Mouse (Mus musculus) bone marrow, adult 2 months (tissue): ENCODE results near the gene Bicd2. TPM values are rescaled to one million over a fixed set of nuclear protein-coding genes. Genes with fewer than 3 reads are reported as not detected.

Source experiments
- H3K27ac ChIP-seq: fragments of 200-500 bp; 2 replicates; pipeline ENCODE4 v1.5.1; 2012; ENCODE audit warnings: low read depth, mild to moderate bottlenecking, control low read depth, inconsistent platforms, low read length; ENCODE audit not compliant: control insufficient read depth, poor library complexity, insufficient read depth
- H3K4me1 ChIP-seq: fragments of 200-500 bp; 2 replicates; pipeline ENCODE4 v1.6.1; 2011; ENCODE audit warnings: low read length; ENCODE audit not compliant: control insufficient read depth, insufficient read depth
- H3K4me3 ChIP-seq: fragments of 200-500 bp; replicated peaks from 2 replicates; pipeline ENCODE3; 2011; ENCODE audit warnings: mild to moderate bottlenecking, low read depth, low read length, control low read depth; ENCODE audit not compliant: control insufficient read depth
- CTCF ChIP-seq: fragments of 200-500 bp; IDR thresholded peaks from 2 replicates; pipeline ENCODE4 v1.5.1; 2011; ENCODE audit warnings: low read length, control low read depth; ENCODE audit not compliant: control insufficient read depth, insufficient read depth
- POLR2A ChIP-seq: fragments of 200-500 bp; IDR thresholded peaks from 2 replicates; pipeline ENCODE4 v1.6.1; 2011; ENCODE audit warnings: low read depth, mild to moderate bottlenecking, control low read depth, low read length, borderline replicate concordance; ENCODE audit not compliant: control insufficient read depth
- WGBS: fragments of 180-500 bp; shearing (Covaris S2); methylation state at CpG from one replicate; pipeline ENCODE4 v1.1.7; 2018; 5-methylcytosine and 5-hydroxymethylcytosine counted together
- polyA plus RNA-seq: library from polyadenylated mRNA; stranded (reverse); fragments of >200 nt; gene quantifications from 2 replicates; pipeline ENCODE4 v1.2.4, GENCODE M21; 2011; ENCODE audit warnings: low replicate concordance; ENCODE audit not compliant: missing spikeins, insufficient read depth, insufficient read length

Bicd2 gene
- polyA plus RNA-seq, 1 experiment = 23.2 TPM

DNA sequence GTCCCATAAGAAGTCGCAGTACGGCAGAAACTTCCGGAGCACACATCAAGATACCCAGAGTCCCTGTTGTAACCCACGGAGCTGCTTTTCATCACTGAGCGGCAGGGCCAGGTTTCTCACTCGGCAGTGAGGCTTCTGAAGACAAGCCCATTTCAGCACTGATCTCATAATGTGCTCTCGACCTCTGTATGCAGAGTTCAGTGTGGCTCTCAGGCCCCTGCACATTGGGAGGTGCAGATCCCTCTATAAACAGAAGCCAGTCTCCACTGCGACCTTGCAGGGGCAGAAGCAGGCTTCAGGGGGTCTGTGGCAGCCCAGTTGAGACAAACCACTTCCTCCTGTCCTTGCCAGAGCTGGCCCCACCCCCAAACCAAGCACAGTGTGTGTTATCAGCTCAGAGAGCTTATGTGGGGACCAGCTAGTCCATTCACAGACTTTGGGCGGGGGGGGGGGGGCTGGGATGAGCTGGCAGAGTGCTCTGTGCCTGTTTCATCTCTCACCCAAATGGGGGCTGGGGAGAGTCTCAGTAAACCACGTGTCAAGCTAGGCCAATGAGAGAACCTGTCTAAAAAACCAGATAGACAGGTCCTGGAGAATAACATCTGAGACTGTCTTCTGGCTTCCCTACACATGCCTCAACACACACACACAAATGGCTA is 33.9 kb upstream of the Bicd2 start:
- Histone ChIP-seq H3K4me3 (peak overlapping the region; percentile 93), H3K27ac (peak overlapping the region; percentile 96), H3K4me1 (peaks cover 16% of the 10 kb centered on the region)
- no peak for TF ChIP-seq POLR2A
- no peak for TF ChIP-seq CTCF
- 1% methylated on average over 10 of the region's 10 CpGs for WGBS

DNA sequence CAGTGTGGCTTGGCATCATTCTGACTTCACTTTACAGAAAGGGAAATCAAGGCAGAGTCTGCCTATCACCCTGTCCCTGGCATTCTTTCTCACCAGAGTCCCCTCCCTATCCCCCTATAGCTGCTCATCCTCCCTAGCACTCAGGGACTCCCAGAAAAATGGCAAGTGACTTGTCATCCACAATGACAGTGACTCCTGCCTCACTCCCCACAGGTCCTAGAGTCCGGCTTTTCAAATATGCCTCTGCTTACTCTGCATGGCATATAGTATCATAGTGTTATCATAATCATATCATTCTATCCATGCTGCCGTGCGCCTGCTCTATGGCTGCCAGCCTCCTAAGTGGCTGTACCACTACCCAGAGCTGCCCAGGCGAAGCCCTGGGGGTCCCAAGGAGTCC is 33.2 kb upstream of the Bicd2 start:
- H3K27ac ChIP-seq = peak overlapping the region; percentile 96
- H3K4me1 ChIP-seq = peaks cover 14% of the 10 kb centered on the region
- WGBS = 36% methylated on average over 4 of the region's 4 CpGs
- peak overlapping the region; percentile 93 for H3K4me3 ChIP-seq
- no peak for TF ChIP-seq POLR2A
- TF ChIP-seq CTCF = no peak

DNA sequence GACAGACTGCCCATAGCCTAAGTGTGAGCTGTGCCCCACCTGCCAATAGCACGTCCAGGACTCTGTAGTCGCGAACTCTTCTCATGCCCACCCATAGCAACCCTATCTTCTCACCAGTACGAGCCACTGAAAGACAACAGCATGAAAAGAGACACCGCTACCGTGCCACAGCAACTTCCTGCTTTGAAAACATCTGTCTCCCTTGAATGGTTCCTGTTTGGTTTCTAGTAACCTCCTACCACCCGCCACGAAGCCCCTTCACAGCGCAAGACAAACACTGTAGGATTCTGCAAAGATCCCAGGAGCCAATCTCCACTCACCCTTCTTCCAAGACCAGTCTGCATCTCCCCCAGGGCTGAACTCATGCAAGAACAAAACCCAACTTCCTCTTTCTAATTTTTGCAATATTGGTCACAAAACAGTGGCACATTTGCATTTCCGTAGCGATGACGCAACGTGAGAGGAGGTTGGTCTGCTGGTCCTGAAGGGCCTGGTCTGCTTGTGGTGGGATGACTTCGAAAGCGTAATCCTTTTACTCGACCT is 32.5 kb upstream of the Bicd2 start:
- H3K4me1 ChIP-seq = peaks cover 12% of the 10 kb centered on the region
- TF ChIP-seq CTCF (no peak), POLR2A (no peak)
- under 1% methylated on average over 16 of the region's 16 CpGs for whole genome bisulfite sequencing

DNA sequence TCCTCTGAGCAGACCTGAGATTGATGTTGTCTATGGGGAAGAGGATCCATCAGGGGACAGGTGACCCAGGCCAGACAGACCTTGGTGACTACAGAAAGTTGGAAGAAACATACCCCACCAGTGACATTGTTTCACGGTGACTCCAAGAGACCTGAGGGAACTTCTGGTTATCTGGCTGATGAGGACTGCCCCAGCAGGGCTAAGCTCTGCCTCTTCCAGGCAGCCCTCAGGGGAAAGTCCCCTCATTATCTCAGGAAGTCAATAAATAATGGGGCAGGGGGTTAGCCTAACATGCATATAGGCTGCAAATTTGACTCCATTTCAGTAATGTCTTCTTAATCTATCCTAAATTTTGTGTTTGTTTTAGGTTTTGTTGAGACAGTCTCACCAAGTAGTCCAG is 31.9 kb upstream of the Bicd2 start:
- H3K4me1 ChIP-seq = peaks cover 10% of the 10 kb centered on the region
- 0 out of 2 replicates have a peak, but pooled peaks have one; percentile 27 for TF ChIP-seq POLR2A
- no peak for TF ChIP-seq CTCF
- 12% methylated on average over 1 of the region's 1 CpGs for WGBS
- peak overlapping the region; percentile 96 for H3K27ac ChIP-seq
- H3K4me3 ChIP-seq = peak overlapping the region; percentile 93

More for the DNA sequence above, 32.5 kb upstream of the Bicd2 start:
- Histone ChIP-seq H3K4me3 (peak overlapping the region; percentile 93), H3K27ac (peak overlapping the region; percentile 96)

DNA sequence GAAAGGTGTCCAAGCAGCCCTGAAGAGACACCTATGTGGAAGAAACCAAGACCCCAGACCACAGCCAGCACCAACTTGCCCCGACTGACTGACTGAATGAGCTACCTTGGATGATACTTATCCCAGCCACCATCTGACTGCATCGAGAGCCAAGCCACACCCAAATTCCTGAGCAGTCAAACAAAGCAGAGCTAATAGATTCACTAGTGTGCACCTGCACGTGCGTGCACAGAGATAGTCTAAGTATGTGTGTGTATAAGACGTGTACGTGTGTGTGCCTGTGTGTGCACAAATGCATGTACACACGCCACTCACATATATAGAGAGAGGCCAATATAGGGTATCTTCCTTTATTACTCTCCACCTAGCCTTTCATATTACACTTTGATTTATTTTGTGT is 29.7 kb upstream of the Bicd2 start:
- TF ChIP-seq POLR2A (no peak), CTCF (no peak)
- Histone ChIP-seq H3K4me1 (peaks cover 6% of the 10 kb centered on the region), H3K27ac (no peak overlapping the region), H3K4me3 (no peak overlapping the region)
- WGBS = 73% methylated on average over 7 of the region's 7 CpGs

DNA sequence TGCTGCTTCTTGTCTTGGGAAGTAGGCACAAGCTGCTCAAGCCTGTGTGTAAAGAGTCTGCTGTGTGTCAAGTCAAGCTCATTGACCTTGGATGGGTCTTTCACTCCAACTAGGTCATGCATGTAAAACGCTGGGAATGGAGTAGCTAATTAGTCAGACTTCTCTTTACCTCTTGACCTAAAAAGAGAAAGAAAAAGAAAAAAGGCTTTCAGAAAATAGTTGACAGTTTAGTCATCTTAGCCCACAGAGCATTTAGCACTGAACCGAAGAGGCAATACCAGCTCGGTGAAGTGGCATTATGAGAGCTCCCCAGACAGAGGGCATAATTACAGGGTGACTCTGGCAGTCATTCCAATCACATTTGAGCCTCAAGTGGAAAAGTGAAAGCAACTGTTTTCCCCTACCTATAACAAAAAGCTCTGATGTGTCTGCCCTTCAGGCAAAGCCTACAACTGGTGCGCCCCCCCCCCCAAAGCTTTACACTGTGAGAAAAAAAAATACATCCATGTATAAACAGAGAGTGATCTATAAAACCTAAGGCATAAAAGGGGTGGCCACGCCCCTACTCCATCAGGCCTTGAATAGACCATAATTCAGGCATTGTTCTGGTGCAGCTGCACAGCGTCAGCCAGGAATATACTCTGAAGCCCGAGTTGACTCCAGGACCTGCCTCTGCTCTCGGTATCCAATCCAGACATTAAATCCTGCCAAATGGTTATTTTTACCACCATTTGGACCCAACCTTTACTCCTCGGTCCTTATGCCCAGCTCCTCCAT is 24.8 kb upstream of the Bicd2 start:
- H3K27ac ChIP-seq = no peak overlapping the region
- no peak for TF ChIP-seq CTCF
- no peak for TF ChIP-seq POLR2A
- H3K4me1 ChIP-seq = no peaks in the 10 kb centered on the region
- no peak overlapping the region for H3K4me3 ChIP-seq
- WGBS = 76% methylated on average over 9 of the region's 9 CpGs

DNA sequence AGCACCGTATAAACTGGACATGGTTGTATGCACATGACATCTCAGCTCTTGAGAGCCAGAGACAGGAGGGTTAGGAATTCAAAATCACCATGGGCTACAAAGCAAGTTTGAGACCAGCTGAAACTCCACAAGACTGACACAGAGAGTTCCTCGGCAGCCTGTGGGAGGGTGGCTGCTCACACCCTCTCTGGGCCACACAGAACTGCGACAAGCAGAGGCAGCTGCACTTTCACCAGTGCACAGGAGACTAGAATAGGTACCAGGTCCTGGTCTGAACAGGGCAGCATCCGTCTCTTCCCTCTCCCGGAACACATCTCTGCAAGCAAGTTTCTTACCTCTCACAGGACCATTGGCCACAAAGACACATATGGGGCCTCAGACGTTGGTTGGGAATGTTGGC is 23.9 kb upstream of the Bicd2 start:
- H3K4me3 ChIP-seq = no peak overlapping the region
- no peaks in the 10 kb centered on the region; the same call in 1 of the 2 replicates for H3K4me1 ChIP-seq
- WGBS = 86% methylated on average over 6 of the region's 6 CpGs
- TF ChIP-seq CTCF = no peak
- TF ChIP-seq POLR2A = no peak
- H3K27ac ChIP-seq = no peak overlapping the region

DNA sequence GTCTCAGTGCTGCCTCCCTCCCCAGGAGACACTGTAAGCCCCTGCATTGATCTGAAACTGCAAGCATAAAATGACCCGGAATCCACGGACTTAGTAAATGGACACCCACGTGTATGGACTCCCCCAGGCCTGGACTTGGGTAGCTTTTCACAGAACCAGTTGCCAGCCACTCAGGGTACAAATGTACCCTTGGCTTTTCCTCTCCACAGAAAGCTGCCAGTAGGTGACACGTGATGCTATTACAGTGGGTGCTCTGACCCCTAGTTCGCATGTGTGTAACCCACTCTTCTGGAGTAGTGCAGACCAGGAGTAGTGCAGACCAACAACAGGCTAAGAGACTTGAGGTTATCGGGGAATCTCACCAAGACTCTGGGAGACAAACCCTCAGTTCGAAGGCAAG is 23.5 kb upstream of the Bicd2 start:
- TF ChIP-seq POLR2A (no peak), CTCF (no peak)
- Histone ChIP-seq H3K4me3 (no peak overlapping the region), H3K27ac (no peak overlapping the region), H3K4me1 (no peaks in the 10 kb centered on the region; the same call in 1 of the 2 replicates)
- 89% methylated on average over 7 of the region's 7 CpGs for WGBS
